In genomic region chr8:64348082-64348646, GRCm38 (mm10) we compare ENCODE assay signal across 28 mouse cellular contexts.
DNase-seq lines count a peak whose midpoint lies in the region; ATAC-seq and TF ChIP-seq lines count a peak whose summit lies in the region.
"Had no signal": no experiment of that assay in that cellular context is flagged by ENCODE, and none has a peak within 500 bp of the region (broad histone marks: within the 10 kb centered on the region; RNA-seq: fewer than 3 reads in every experiment).

No protein-coding gene starts in this region.

- no peak for TF ChIP-seq CTCF in hindbrain, postnatal 0 days (IDR thresholded peaks at IDR 0.05; ENCODE audit: low read depth)

- peak; percentile 71 for DNase-seq in forebrain, embryonic 14.5 days (ENCODE audit: low spot score)
- peak; percentile 22 for DNase-seq in hindbrain, postnatal 0 days (ENCODE audit: low spot score)
- no peak for DNase-seq in hindbrain, embryonic 10.5 days (ENCODE audit: low spot score)
- peak; percentile 5 for DNase-seq in NIH3T3 (ENCODE audit: low read depth)
- DNase-seq in liver, embryonic 11.5 days (ENCODE audit: low spot score): no peak
- DNase-seq: adrenal gland, adult 8-10 months; cerebellum, adult 2 months; cerebellum, postnatal 36 days; embryo, embryonic 11 days; gastrocnemius, postnatal 14 days; heart, adult 11 months; kidney, adult 9 months; kidney, postnatal 25 days; lung, adult 18-20 months; lung, postnatal 14 days; thymus, adult 2 months; thymus, postnatal 4 days had no signal

- no peaks in the 10 kb centered on the region for H3K9me3 ChIP-seq in forebrain, embryonic 14.5 days (replicated peaks; ENCODE audit: control insufficient read depth, low read length)
- no peaks in the 10 kb centered on the region for H3K9me3 ChIP-seq in forebrain, embryonic 16.5 days (ENCODE audit: control insufficient read depth, low read length)
- no peaks in the 10 kb centered on the region for H3K9me3 ChIP-seq in hindbrain, postnatal 0 days (ENCODE audit: low read length)
- H3K9me3 ChIP-seq in hindbrain, embryonic 10.5 days: no peaks in the 10 kb centered on the region
- H3K9me3 ChIP-seq in midbrain, embryonic 16.5 days (replicated peaks; ENCODE audit: control insufficient read depth, low read length, poor library complexity, severe bottlenecking): no peaks in the 10 kb centered on the region
- no peaks in the 10 kb centered on the region for H3K9me3 ChIP-seq in liver, embryonic 11.5 days (ENCODE audit: control insufficient read depth, low read length)
- H3K9me3 ChIP-seq: embryonic facial prominence, embryonic 13.5 days; limb, embryonic 12.5 days; liver, embryonic 12.5 days; stomach, embryonic 15.5 days had no signal

- no peak overlapping the region for H3K9ac ChIP-seq in forebrain, embryonic 14.5 days (ENCODE audit: low read length)
- H3K9ac ChIP-seq in forebrain, embryonic 16.5 days (replicated peaks; ENCODE audit: low read depth, low read length): no peak overlapping the region
- H3K9ac ChIP-seq in hindbrain, postnatal 0 days (replicated peaks; ENCODE audit: low read length): no peak overlapping the region
- H3K9ac ChIP-seq in midbrain, embryonic 16.5 days (ENCODE audit: low read depth, low read length): no peak overlapping the region
- no peak overlapping the region for H3K9ac ChIP-seq in liver, embryonic 11.5 days (ENCODE audit: low read depth, low read length)
- H3K9ac ChIP-seq: embryonic facial prominence, embryonic 13.5 days; limb, embryonic 12.5 days; liver, embryonic 12.5 days; stomach, embryonic 15.5 days had no signal

- H3K36me3 ChIP-seq in forebrain, embryonic 14.5 days (ENCODE audit: control insufficient read depth, insufficient read depth, low read length): no peaks in the 10 kb centered on the region
- H3K36me3 ChIP-seq in forebrain, embryonic 16.5 days (ENCODE audit: control insufficient read depth, insufficient read depth): no peaks in the 10 kb centered on the region
- no peaks in the 10 kb centered on the region for H3K36me3 ChIP-seq in hindbrain, postnatal 0 days (ENCODE audit: insufficient read depth, low read length)
- H3K36me3 ChIP-seq in hindbrain, embryonic 10.5 days: no peaks in the 10 kb centered on the region
- H3K36me3 ChIP-seq in midbrain, embryonic 16.5 days (ENCODE audit: control insufficient read depth, insufficient read depth, low read length): no peaks in the 10 kb centered on the region
- no peaks in the 10 kb centered on the region for H3K36me3 ChIP-seq in liver, embryonic 11.5 days (ENCODE audit: control insufficient read depth, insufficient read depth, low read length)
- H3K36me3 ChIP-seq: embryonic facial prominence, embryonic 13.5 days; limb, embryonic 12.5 days; liver, embryonic 12.5 days; stomach, embryonic 15.5 days had no signal

- 9% methylated on average over 3 of the region's 3 CpGs for WGBS in forebrain, embryonic 14.5 days
- 14% methylated on average over 3 of the region's 3 CpGs for WGBS in forebrain, embryonic 16.5 days
- WGBS in hindbrain, postnatal 0 days: 46% methylated on average over 3 of the region's 3 CpGs
- WGBS in hindbrain, embryonic 10.5 days: 80% methylated on average over 3 of the region's 3 CpGs
- 30% methylated on average over 3 of the region's 3 CpGs for WGBS in midbrain, embryonic 16.5 days
- WGBS in liver, embryonic 11.5 days: 80% methylated on average over 3 of the region's 3 CpGs

- no peak overlapping the region for H3K4me2 ChIP-seq in forebrain, embryonic 14.5 days (ENCODE audit: low read length)
- no peak overlapping the region for H3K4me2 ChIP-seq in forebrain, embryonic 16.5 days (ENCODE audit: low read length)
- H3K4me2 ChIP-seq in hindbrain, postnatal 0 days (ENCODE audit: low read depth, low read length): no peak overlapping the region
- H3K4me2 ChIP-seq in midbrain, embryonic 16.5 days (ENCODE audit: low read length): no peak overlapping the region
- H3K4me2 ChIP-seq in liver, embryonic 11.5 days: no peak overlapping the region
- H3K4me2 ChIP-seq: embryonic facial prominence, embryonic 13.5 days; limb, embryonic 12.5 days; liver, embryonic 12.5 days; stomach, embryonic 15.5 days had no signal

- H3K27ac ChIP-seq in forebrain, embryonic 14.5 days (ENCODE audit: low read depth, low read length): no peak overlapping the region
- no peak overlapping the region for H3K27ac ChIP-seq in forebrain, embryonic 16.5 days (ENCODE audit: low read length)
- no peak overlapping the region for H3K27ac ChIP-seq in hindbrain, postnatal 0 days
- no peak overlapping the region for H3K27ac ChIP-seq in hindbrain, embryonic 10.5 days
- H3K27ac ChIP-seq in midbrain, embryonic 16.5 days (ENCODE audit: low read length): no peak overlapping the region
- H3K27ac ChIP-seq in liver, embryonic 11.5 days (ENCODE audit: low read depth, low read length): no peak overlapping the region
- H3K27ac ChIP-seq: embryonic facial prominence, embryonic 13.5 days; limb, embryonic 12.5 days; liver, embryonic 12.5 days; stomach, embryonic 15.5 days had no signal

- no peak overlapping the region for H3K4me3 ChIP-seq in forebrain, embryonic 14.5 days (ENCODE audit: low read depth, low read length)
- no peak overlapping the region for H3K4me3 ChIP-seq in forebrain, embryonic 16.5 days (replicated peaks; ENCODE audit: low read length)
- H3K4me3 ChIP-seq in hindbrain, postnatal 0 days (ENCODE audit: low read length): no peak overlapping the region
- H3K4me3 ChIP-seq in hindbrain, embryonic 10.5 days: no peak overlapping the region
- H3K4me3 ChIP-seq in midbrain, embryonic 16.5 days (ENCODE audit: low read depth, low read length): no peak overlapping the region
- no peak overlapping the region for H3K4me3 ChIP-seq in liver, embryonic 11.5 days (ENCODE audit: low read depth, low read length)
- H3K4me3 ChIP-seq: embryonic facial prominence, embryonic 13.5 days; erythroblast, embryonic 14.5 days; limb, embryonic 12.5 days; liver, embryonic 12.5 days; stomach, embryonic 15.5 days had no signal

- ATAC-seq in forebrain, embryonic 14.5 days: peak; percentile 56
- ATAC-seq in forebrain, embryonic 16.5 days: no peak
- ATAC-seq in hindbrain, postnatal 0 days: no peak
- peak; percentile 48; the same call in 1 of the 2 replicates for ATAC-seq in midbrain, embryonic 16.5 days
- no peak for ATAC-seq in liver, embryonic 11.5 days (replicated peaks; ENCODE audit: low FRiP score)
- ATAC-seq: activated CD4-positive, CD25-positive, alpha-beta regulatory T cell, adult 4 months; CD4-positive, CD25-positive, alpha-beta regulatory T cell, adult 4 months; hindbrain, embryonic 16.5 days; intestine, embryonic 16.5 days; liver, embryonic 12.5 days had no signal

- H3K4me1 ChIP-seq in forebrain, embryonic 14.5 days (ENCODE audit: control insufficient read depth, insufficient read depth, low read length): peaks cover 12% of the 10 kb centered on the region
- peaks cover 7% of the 10 kb centered on the region for H3K4me1 ChIP-seq in forebrain, embryonic 16.5 days (replicated peaks; ENCODE audit: control insufficient read depth, insufficient read depth, low read length)
- H3K4me1 ChIP-seq in hindbrain, postnatal 0 days (ENCODE audit: insufficient read depth, low read length): no peaks in the 10 kb centered on the region
- no peaks in the 10 kb centered on the region for H3K4me1 ChIP-seq in hindbrain, embryonic 10.5 days (replicated peaks)
- no peaks in the 10 kb centered on the region for H3K4me1 ChIP-seq in midbrain, embryonic 16.5 days (ENCODE audit: control insufficient read depth, insufficient read depth, low read length)
- H3K4me1 ChIP-seq in liver, embryonic 11.5 days (replicated peaks; ENCODE audit: control insufficient read depth, insufficient read depth, low read length): no peaks in the 10 kb centered on the region
- H3K4me1 ChIP-seq: embryonic facial prominence, embryonic 13.5 days; limb, embryonic 12.5 days; liver, embryonic 12.5 days; stomach, embryonic 15.5 days had no signal

- H3K27me3 ChIP-seq in forebrain, embryonic 14.5 days (replicated peaks; ENCODE audit: control insufficient read depth, insufficient read depth, low read length): no peaks in the 10 kb centered on the region
- H3K27me3 ChIP-seq in forebrain, embryonic 16.5 days (replicated peaks; ENCODE audit: control insufficient read depth, insufficient read depth, low read length): no peaks in the 10 kb centered on the region
- H3K27me3 ChIP-seq in hindbrain, postnatal 0 days (ENCODE audit: insufficient read depth, low read length): no peaks in the 10 kb centered on the region
- no peaks in the 10 kb centered on the region for H3K27me3 ChIP-seq in hindbrain, embryonic 10.5 days (ENCODE audit: insufficient read depth, poor library complexity, severe bottlenecking)
- H3K27me3 ChIP-seq in midbrain, embryonic 16.5 days (ENCODE audit: control insufficient read depth, insufficient read depth, low read depth, low read length): no peaks in the 10 kb centered on the region
- no peaks in the 10 kb centered on the region for H3K27me3 ChIP-seq in liver, embryonic 11.5 days (replicated peaks; ENCODE audit: control insufficient read depth, insufficient read depth, low read length)
- H3K27me3 ChIP-seq: embryonic facial prominence, embryonic 13.5 days; liver, embryonic 12.5 days; stomach, embryonic 15.5 days had no signal

Comparison
In these comparisons a context has a peak if more than half of its experiments do, and no peak if none do; other contexts are left out.
1. ATAC-seq: peak in forebrain, embryonic 14.5 days (single experiment) and midbrain, embryonic 16.5 days (single experiment); none in forebrain, embryonic 16.5 days (single experiment), hindbrain, postnatal 0 days (single experiment) and liver, embryonic 11.5 days (single experiment).
2. DNase-seq: peak in forebrain, embryonic 14.5 days (single experiment), hindbrain, postnatal 0 days (single experiment) and NIH3T3 (single experiment); none in hindbrain, embryonic 10.5 days (single experiment) and liver, embryonic 11.5 days (single experiment).